Mouse (Mus musculus): ENCODE results near the gene Ece2.

Ece2 gene

GRCm38 (mm10) chr16:20694781-20695180 is 65.2 kb downstream of the Ece2 start:
- TF ChIP-seq GATA4 (IDR thresholded peaks at IDR 0.05; ENCODE audit: insufficient replicate concordance, low read length): no peak

DNA sequence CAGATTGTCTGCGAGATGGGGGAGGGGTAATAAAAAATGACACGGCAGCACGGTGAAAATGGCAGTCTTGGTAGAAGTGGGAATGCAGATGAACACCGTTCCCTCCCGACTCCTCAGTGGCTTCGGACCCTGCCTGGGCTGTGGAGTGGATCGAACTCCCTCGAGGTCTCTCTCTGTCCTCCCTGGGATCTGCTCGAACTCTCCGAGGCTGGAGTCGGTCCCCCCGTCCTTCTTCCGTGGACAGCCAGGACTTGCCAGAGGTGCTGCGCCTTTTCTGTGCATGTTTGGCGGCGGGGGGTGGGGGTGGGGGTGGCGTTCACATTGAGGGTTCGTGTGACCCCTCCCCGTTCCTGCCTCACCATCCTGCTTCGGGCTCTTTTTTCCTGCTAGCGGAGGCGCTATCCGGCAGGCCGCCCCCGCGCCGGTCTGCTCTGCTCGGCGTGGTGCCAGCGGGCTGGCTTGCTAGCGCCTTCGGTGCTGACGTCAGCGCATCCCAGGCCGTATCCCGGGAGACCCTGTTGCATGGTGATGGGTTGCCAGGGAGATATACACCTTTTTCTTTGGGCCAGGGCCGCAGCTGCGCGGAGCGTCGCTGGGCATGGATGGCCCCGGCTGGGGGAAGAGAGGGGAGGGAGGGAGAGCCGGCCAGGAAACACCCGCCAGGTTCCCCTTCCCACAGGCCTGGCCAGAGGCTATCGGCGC is 66.1 kb downstream of the Ece2 start:
- peak; percentile 8; the same call in 1 of the 2 replicates for TF ChIP-seq GATA4 (IDR thresholded peaks at IDR 0.05; ENCODE audit: insufficient replicate concordance, low read length)
